Mouse (Mus musculus) hindbrain, embryonic 11.5 days (tissue): ENCODE data around the gene Gjb2. TPM values are rescaled to one million over a fixed set of nuclear protein-coding genes. Genes with fewer than 3 reads are reported as not detected.
A peak's percentile ranks its signal among the peaks of the same experiment; 100 is the strongest.

Source experiments
- ATAC-seq: fragments of 200-750 bp; cut with Nextera tagmentation; 2 replicates; pipeline ENCODE4 v1.8.0; 2017; ENCODE audit warnings: mild to moderate bottlenecking, moderate TSS enrichment, moderate library complexity; ENCODE audit not compliant: low FRiP score
- DNase-seq: peaks from one replicate; pipeline ENCODE4 v3.0.0-alpha.2; 2015; ENCODE audit warnings: low spot score
- H3K27ac ChIP-seq: fragments of 300-500 bp; sonication (generic); 2 replicates; pipeline ENCODE4 v1.5.1; 2014; ENCODE audit warnings: mild to moderate bottlenecking, low read depth, low read length
- H3K27me3 ChIP-seq: fragments of 300-500 bp; sonication (generic); 2 replicates; pipeline ENCODE4 v1.6.1; 2014; ENCODE audit warnings: mild to moderate bottlenecking, low read length, moderate library complexity, mixed read lengths; ENCODE audit not compliant: control insufficient read depth, insufficient read depth
- H3K36me3 ChIP-seq: fragments of 300-500 bp; sonication (generic); 2 replicates; pipeline ENCODE4 v1.6.1; 2014; ENCODE audit warnings: mild to moderate bottlenecking, low read length, moderate library complexity, mixed read lengths; ENCODE audit not compliant: control insufficient read depth, insufficient read depth
- H3K4me1 ChIP-seq: fragments of 300-500 bp; sonication (generic); replicated peaks from 2 replicates; pipeline ENCODE4 v1.6.1; 2014; ENCODE audit warnings: low read length, mixed read lengths; ENCODE audit not compliant: control insufficient read depth, insufficient read depth
- H3K4me2 ChIP-seq: fragments of 300-500 bp; sonication (generic); replicated peaks from 2 replicates; pipeline ENCODE4 v1.6.1; 2014; ENCODE audit warnings: mild to moderate bottlenecking, low read depth, low read length
- H3K4me3 ChIP-seq: fragments of 300-500 bp; sonication (generic); 2 replicates; pipeline ENCODE4 v1.5.1; 2014; ENCODE audit warnings: low read depth, low read length
- H3K9ac ChIP-seq: fragments of 300-500 bp; sonication (generic); 2 replicates; pipeline ENCODE4 v1.6.1; 2014; ENCODE audit warnings: low read depth, low read length
- H3K9me3 ChIP-seq: fragments of 300-500 bp; sonication (generic); 2 replicates; pipeline ENCODE4 v1.6.1; 2016; ENCODE audit warnings: low read length; ENCODE audit not compliant: control insufficient read depth
- WGBS: fragments of 180-500 bp; shearing (Covaris S2); extraction: QIAGEN DNeasy Blood & Tissue Kit; methylation state at CpG from one replicate; pipeline ENCODE4 v1.1.7; 2014; 5-methylcytosine and 5-hydroxymethylcytosine counted together
- polyA plus RNA-seq: library from polyadenylated mRNA; unstranded; fragments of >200 nt; fragmentation: Nextera tagmentation; extraction: Ambion mirVana; gene quantifications from 2 replicates; pipeline ENCODE4 v1.2.1, GENCODE M21; 2014

Gjb2 gene
- polyA plus RNA-seq = 21.1 and 34.3 TPM in 2 replicates

- Histone ChIP-seq H3K4me2 (peak within 1 kb of the TSS; percentile 98), H3K9me3 (no peaks in the 10 kb centered on the region), H3K36me3 (no peaks in the 10 kb centered on the region), H3K4me1 (peaks cover 2% of the 10 kb centered on the region; the same call in 1 of the 2 replicates), H3K27me3 (peaks cover 53% of the 10 kb centered on the region), H3K27ac (no peak within 1 kb of the TSS), H3K4me3 (peak within 1 kb of the TSS; percentile 48), H3K9ac (peak within 1 kb of the TSS; percentile 8; the same call in 1 of the 2 replicates)
- peak; percentile 67 for DNase-seq
- peak; percentile 56 for ATAC-seq
- WGBS = 1% methylated on average over 77 of the region's 101 CpGs
Observed at GRCm38 (mm10) chr14:57104106-57105023, at the start of gene Gjb2. Gjb2 (minus strand) TSS chr14:57104702.

DNA sequence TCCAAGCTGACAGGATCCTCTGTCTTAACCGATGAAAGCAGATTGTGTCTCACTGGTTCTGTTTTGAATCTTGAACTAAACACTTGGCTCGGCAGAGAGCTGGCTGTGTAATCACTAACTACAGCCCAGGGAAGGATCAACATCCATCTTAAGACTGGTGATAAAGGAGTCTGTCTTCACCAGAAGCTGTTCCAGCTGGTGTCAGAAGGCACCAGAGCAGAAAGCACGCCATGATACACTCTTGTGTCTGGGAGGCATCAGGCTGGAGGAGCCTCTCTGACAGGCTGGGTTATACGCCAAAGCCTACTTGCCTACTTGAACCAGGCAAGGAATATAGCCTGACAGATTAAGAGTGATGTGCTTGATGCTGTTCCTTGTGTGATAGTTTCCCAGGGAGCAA, 41.2 kb upstream of the Gjb2 start:
- Histone ChIP-seq H3K36me3 (no peaks in the 10 kb centered on the region), H3K27ac (no peak overlapping the region), H3K9me3 (no peaks in the 10 kb centered on the region), H3K27me3 (no peaks in the 10 kb centered on the region), H3K4me2 (no peak overlapping the region), H3K4me3 (no peak overlapping the region), H3K9ac (no peak overlapping the region), H3K4me1 (no peaks in the 10 kb centered on the region)
- DNase-seq (no peak), ATAC-seq (no peak)
- WGBS = 54% methylated on average over 4 of the region's 4 CpGs

- Histone ChIP-seq H3K27me3 (peaks cover 27% of the 10 kb centered on the region), H3K4me1 (peaks cover 6% of the 10 kb centered on the region; the same call in 1 of the 2 replicates), H3K4me3 (no peak overlapping the region), H3K9me3 (no peaks in the 10 kb centered on the region), H3K4me2 (no peak overlapping the region), H3K27ac (no peak overlapping the region), H3K36me3 (no peaks in the 10 kb centered on the region), H3K9ac (no peak overlapping the region)
- DNase-seq (no peak), ATAC-seq (no peak)
- WGBS = 29% methylated on average over 8 of the region's 8 CpGs
Observed at GRCm38 (mm10) chr14:57135265-57135664, 30.8 kb upstream of the Gjb2 start.

DNA sequence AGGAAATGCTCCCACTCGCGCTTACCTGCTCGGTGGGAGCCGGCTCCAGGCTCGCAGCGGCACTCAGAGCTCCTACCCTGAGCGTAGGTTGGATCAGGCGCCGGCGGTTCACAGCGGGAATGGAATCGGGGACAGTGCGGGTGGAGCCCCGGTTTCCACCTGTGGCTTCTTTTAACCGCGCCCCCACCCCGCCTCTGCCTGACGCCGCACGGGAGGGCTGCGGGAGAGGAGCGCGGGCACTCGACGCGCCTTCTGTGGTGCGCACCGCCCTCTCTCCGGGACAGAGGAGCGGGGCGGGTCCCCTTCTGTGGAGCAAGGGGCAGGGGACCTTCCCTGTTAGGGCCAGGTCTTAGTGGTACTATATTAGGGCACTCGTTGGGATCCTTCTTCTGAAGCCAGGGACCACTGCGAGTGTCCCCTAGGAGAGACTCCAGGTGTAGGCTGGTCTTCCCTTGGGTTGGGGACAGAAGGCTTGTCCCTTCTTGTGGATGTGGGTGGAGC, 28.7 kb upstream of the Gjb2 start, which contains the start of gene Gjb6:
TSS of gene Gjb6 (minus strand) at position 451 of the 501 bp plus-strand sequence.
- ATAC-seq (no peak), DNase-seq (peak; percentile 33)
- H3K36me3 ChIP-seq = no peaks in the 10 kb centered on the region
- peak within 1 kb of the TSS; percentile 60 for H3K4me2 ChIP-seq
- H3K27ac ChIP-seq = no peak within 1 kb of the TSS
- H3K27me3 ChIP-seq = peaks cover 27% of the 10 kb centered on the region
- WGBS = under 1% methylated on average over 33 of the region's 33 CpGs
- peak within 1 kb of the TSS; percentile 31 for H3K4me3 ChIP-seq
- no peaks in the 10 kb centered on the region for H3K9me3 ChIP-seq
- H3K4me1 ChIP-seq = peaks cover 6% of the 10 kb centered on the region; the same call in 1 of the 2 replicates
- no peak within 1 kb of the TSS for H3K9ac ChIP-seq

GRCm38 (mm10) chr14:57127383-57127782, 22.9 kb upstream of the Gjb2 start:
- ATAC-seq = no peak

DNA sequence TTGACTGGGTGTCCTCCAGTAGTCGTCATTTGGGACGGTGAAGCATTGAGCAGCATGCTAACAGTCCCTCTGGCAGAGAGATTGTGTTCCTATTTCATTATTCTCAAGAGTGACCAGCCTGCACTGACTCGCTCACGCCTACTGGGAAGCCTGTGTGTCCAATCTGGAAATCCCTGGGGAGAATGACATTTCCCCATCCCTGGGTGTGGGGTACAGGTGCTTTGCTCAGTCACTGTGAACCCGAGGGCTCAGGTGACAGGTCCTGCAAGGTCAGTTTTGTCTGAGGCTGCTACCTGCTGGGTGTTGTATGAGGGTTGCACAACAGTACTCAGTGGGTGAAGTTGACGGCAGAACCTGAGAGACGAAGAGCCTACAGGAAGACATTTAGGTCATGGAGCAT, 17.8 kb upstream of the Gjb2 start:
- H3K36me3 ChIP-seq = no peaks in the 10 kb centered on the region
- no peak overlapping the region for H3K9ac ChIP-seq
- H3K9me3 ChIP-seq = no peaks in the 10 kb centered on the region
- H3K4me2 ChIP-seq = no peak overlapping the region
- 86% methylated on average over 7 of the region's 7 CpGs for WGBS
- DNase-seq (no peak), ATAC-seq (no peak)
- no peaks in the 10 kb centered on the region for H3K4me1 ChIP-seq
- no peak overlapping the region for H3K4me3 ChIP-seq
- no peaks in the 10 kb centered on the region for H3K27me3 ChIP-seq
- H3K27ac ChIP-seq = no peak overlapping the region

More at GRCm38 (mm10) chr14:57127383-57127782, 22.9 kb upstream of the Gjb2 start:
- peaks cover 5% of the 10 kb centered on the region for H3K27me3 ChIP-seq
- WGBS = 74% methylated on average over 4 of the region's 4 CpGs
- H3K4me2 ChIP-seq = no peak overlapping the region
- no peaks in the 10 kb centered on the region for H3K4me1 ChIP-seq
- no peak for DNase-seq
- H3K36me3 ChIP-seq = no peaks in the 10 kb centered on the region
- no peak overlapping the region for H3K27ac ChIP-seq
- no peak overlapping the region for H3K4me3 ChIP-seq
- no peaks in the 10 kb centered on the region for H3K9me3 ChIP-seq
- H3K9ac ChIP-seq = no peak overlapping the region

DNA sequence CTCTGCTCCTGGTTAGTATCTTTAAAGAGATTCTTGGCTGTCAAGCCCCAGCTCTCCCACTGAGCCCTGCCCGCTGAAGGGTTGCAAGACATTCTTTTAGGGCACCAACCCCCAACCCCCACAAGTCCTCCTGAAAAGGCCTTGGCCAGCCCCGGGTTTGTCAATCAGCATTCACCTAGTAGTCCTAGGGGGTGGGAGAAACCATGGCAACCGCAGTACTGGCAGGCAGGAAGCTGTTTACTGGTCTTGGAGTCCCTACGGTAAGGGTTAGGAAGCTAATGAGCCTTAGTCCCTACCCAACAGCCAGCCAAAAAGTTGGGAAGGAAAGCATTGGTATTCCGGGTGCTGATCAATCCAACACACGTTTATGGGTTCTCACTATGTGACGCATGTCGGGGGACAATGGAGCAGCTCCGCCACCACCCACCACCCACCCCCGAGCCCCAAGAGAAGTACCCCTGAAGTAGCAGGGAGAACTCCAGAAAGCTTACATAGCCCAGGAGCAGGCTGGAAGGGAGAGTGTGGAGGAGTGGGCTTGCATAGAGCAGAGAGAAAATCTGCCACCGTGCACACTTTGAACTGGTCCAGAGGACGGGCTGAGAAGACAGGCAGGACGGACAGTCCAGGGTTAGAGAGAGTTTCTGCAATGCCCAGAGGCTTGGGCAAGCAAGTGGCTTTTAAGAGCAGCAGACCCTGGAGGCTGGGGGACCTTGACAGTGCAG, 11.5 kb upstream of the Gjb2 start, which contains the start of gene Gm4491:
TSS of gene Gm4491 (minus strand) at position 61 of the 722 bp plus-strand sequence.
- Histone ChIP-seq H3K4me3 (no peak within 1 kb of the TSS), H3K27me3 (no peaks in the 10 kb centered on the region), H3K27ac (no peak within 1 kb of the TSS), H3K9me3 (no peaks in the 10 kb centered on the region), H3K4me1 (peaks cover 7% of the 10 kb centered on the region; the same call in 1 of the 2 replicates), H3K4me2 (0 out of 2 replicates have a peak within 1 kb of the TSS, but pooled peaks have one; percentile 1), H3K9ac (no peak within 1 kb of the TSS), H3K36me3 (no peaks in the 10 kb centered on the region)
- peak; percentile 62 for DNase-seq
- peak; percentile 68 for ATAC-seq
- WGBS = 10% methylated on average over 13 of the region's 13 CpGs

GRCm38 (mm10) chr14:57109194-57109593, 4.7 kb upstream of the Gjb2 start:
- Histone ChIP-seq H3K4me1 (peaks cover 2% of the 10 kb centered on the region; the same call in 1 of the 2 replicates), H3K4me3 (no peak overlapping the region), H3K4me2 (no peak overlapping the region), H3K27me3 (peaks cover 29% of the 10 kb centered on the region), H3K36me3 (no peaks in the 10 kb centered on the region), H3K27ac (no peak overlapping the region), H3K9ac (no peak overlapping the region), H3K9me3 (no peaks in the 10 kb centered on the region)
- DNase-seq = peak; percentile 85
- 8% methylated on average over 4 of the region's 4 CpGs for WGBS
- no peak for ATAC-seq
